Mouse (Mus musculus): ENCODE results near the gene BC004004. TPM values are rescaled to one million over a fixed set of nuclear protein-coding genes. Genes with fewer than 3 reads are reported as not detected.
"Not testable (repeated sequence)": the region's sequence is repeated elsewhere in the genome, so short reads cannot be mapped to it uniquely, and the experiment has no call there.

The BC004004 gene
- polyA plus RNA-seq, 1 experiment from 2014 or later: 125 TPM

GRCm38 (mm10) chr17:29251006-29251405 lies 17.6 kb upstream of the BC004004 start:
- 82% methylated on average over 14 of the region's 14 CpGs for WGBS
- Histone ChIP-seq H3K36me3 (peaks cover 47% of the 10 kb centered on the region), H3K4me1 (replicated peaks) (peaks cover 34% of the 10 kb centered on the region), H3K9ac (0 out of 2 replicates have a peak overlapping the region, but pooled peaks have one; percentile 22), H3K27ac (replicated peaks) (peak overlapping the region; percentile 79)
- not testable (repeated sequence) for H3K4me3 ChIP-seq; H3K4me2 ChIP-seq; H3K9me3 ChIP-seq; H3K27me3 ChIP-seq; ATAC-seq (ENCODE audit: low read depth)

- H3K36me3 ChIP-seq: peaks cover 51% of the 10 kb centered on the region
- H3K27ac ChIP-seq (replicated peaks): peak overlapping the region; percentile 79
- no peak for ATAC-seq (ENCODE audit: low read depth)
- 72% methylated on average over 15 of the region's 15 CpGs for WGBS
- H3K27me3 ChIP-seq: no peaks in the 10 kb centered on the region
- H3K4me2 ChIP-seq: no peak overlapping the region
- H3K9me3 ChIP-seq: no peaks in the 10 kb centered on the region
- peaks cover 32% of the 10 kb centered on the region for H3K4me1 ChIP-seq (replicated peaks)
- H3K9ac ChIP-seq: 0 out of 2 replicates have a peak overlapping the region, but pooled peaks have one; percentile 22
- no peak overlapping the region for H3K4me3 ChIP-seq
Observed at GRCm38 (mm10) chr17:29251608-29252390, 16.8 kb upstream of the BC004004 start.

GRCm38 (mm10) chr17:29253236-29253635 lies 15.4 kb upstream of the BC004004 start:
- Histone ChIP-seq H3K4me1 (replicated peaks) (peaks cover 33% of the 10 kb centered on the region), H3K27me3 (no peaks in the 10 kb centered on the region), H3K4me3 (no peak overlapping the region), H3K9me3 (no peaks in the 10 kb centered on the region), H3K27ac (replicated peaks) (no peak overlapping the region), H3K9ac (no peak overlapping the region), H3K4me2 (no peak overlapping the region), H3K36me3 (peaks cover 66% of the 10 kb centered on the region)
- no peak for ATAC-seq (ENCODE audit: low read depth)
- 92% methylated on average over 2 of the region's 2 CpGs for WGBS

GRCm38 (mm10) chr17:29253684-29254083 lies 14.9 kb upstream of the BC004004 start:
- H3K27me3 ChIP-seq: no peaks in the 10 kb centered on the region
- no peak for ATAC-seq (ENCODE audit: low read depth)
- H3K4me2 ChIP-seq: no peak overlapping the region
- H3K27ac ChIP-seq (replicated peaks): no peak overlapping the region
- peaks cover 70% of the 10 kb centered on the region for H3K36me3 ChIP-seq
- H3K4me3 ChIP-seq: no peak overlapping the region
- H3K4me1 ChIP-seq (replicated peaks): peaks cover 38% of the 10 kb centered on the region
- H3K9ac ChIP-seq: no peak overlapping the region
- WGBS: 63% methylated on average over 9 of the region's 9 CpGs
- H3K9me3 ChIP-seq: no peaks in the 10 kb centered on the region

GRCm38 (mm10) chr17:29254784-29255183 lies 13.8 kb upstream of the BC004004 start:
- 91% methylated on average over 6 of the region's 6 CpGs for WGBS
- not testable (repeated sequence) for H3K9ac ChIP-seq; H3K4me2 ChIP-seq; H3K27me3 ChIP-seq; H3K9me3 ChIP-seq; H3K27ac ChIP-seq (replicated peaks); H3K4me3 ChIP-seq; ATAC-seq (ENCODE audit: low read depth)
- Histone ChIP-seq H3K4me1 (replicated peaks) (peaks cover 48% of the 10 kb centered on the region), H3K36me3 (peaks cover 68% of the 10 kb centered on the region)

GRCm38 (mm10) chr17:29256507-29256906 lies 12.1 kb upstream of the BC004004 start:
- Histone ChIP-seq H3K27ac (replicated peaks) (no peak overlapping the region), H3K4me2 (no peak overlapping the region), H3K4me3 (no peak overlapping the region), H3K36me3 (peaks cover 65% of the 10 kb centered on the region), H3K4me1 (replicated peaks) (peaks cover 47% of the 10 kb centered on the region), H3K9ac (peak overlapping the region; percentile 47; the same call in 1 of the 2 replicates), H3K27me3 (no peaks in the 10 kb centered on the region), H3K9me3 (no peaks in the 10 kb centered on the region)
- whole genome bisulfite sequencing: 81% methylated on average over 6 of the region's 6 CpGs
- no peak for ATAC-seq (ENCODE audit: low read depth)

- Histone ChIP-seq H3K27ac (replicated peaks) (no peak overlapping the region), H3K9me3 (no peaks in the 10 kb centered on the region), H3K36me3 (peaks cover 62% of the 10 kb centered on the region), H3K27me3 (no peaks in the 10 kb centered on the region), H3K4me2 (no peak overlapping the region), H3K9ac (0 out of 2 replicates have a peak overlapping the region, but pooled peaks have one; percentile 47), H3K4me1 (replicated peaks) (peaks cover 47% of the 10 kb centered on the region), H3K4me3 (no peak overlapping the region)
- WGBS: 94% methylated on average over 10 of the region's 10 CpGs
- ATAC-seq (ENCODE audit: low read depth): no peak
Observed at GRCm38 (mm10) chr17:29257001-29257511, 11.5 kb upstream of the BC004004 start.

GRCm38 (mm10) chr17:29258025-29258558 lies 10.5 kb upstream of the BC004004 start:
- WGBS: 89% methylated on average over 10 of the region's 10 CpGs
- no peak overlapping the region for H3K9ac ChIP-seq
- no peak for ATAC-seq (ENCODE audit: low read depth)
- no peaks in the 10 kb centered on the region for H3K9me3 ChIP-seq
- no peak overlapping the region for H3K4me3 ChIP-seq
- H3K27ac ChIP-seq (replicated peaks): no peak overlapping the region
- H3K36me3 ChIP-seq: peaks cover 57% of the 10 kb centered on the region
- no peak overlapping the region for H3K4me2 ChIP-seq
- no peaks in the 10 kb centered on the region for H3K27me3 ChIP-seq
- H3K4me1 ChIP-seq (replicated peaks): peaks cover 51% of the 10 kb centered on the region

- no peak for ATAC-seq (ENCODE audit: low read depth)
- H3K9me3 ChIP-seq: no peaks in the 10 kb centered on the region
- H3K4me1 ChIP-seq (replicated peaks): peaks cover 50% of the 10 kb centered on the region
- H3K4me3 ChIP-seq: no peak overlapping the region
- no peak overlapping the region for H3K27ac ChIP-seq (replicated peaks)
- 98% methylated on average over 2 of the region's 2 CpGs for WGBS
- H3K27me3 ChIP-seq: no peaks in the 10 kb centered on the region
- 0 out of 2 replicates have a peak overlapping the region, but pooled peaks have one; percentile 23 for H3K9ac ChIP-seq
- peaks cover 57% of the 10 kb centered on the region for H3K36me3 ChIP-seq
- H3K4me2 ChIP-seq: no peak overlapping the region
Observed at GRCm38 (mm10) chr17:29258921-29259320, 9.7 kb upstream of the BC004004 start.

- 0% methylated on average over 3 of the region's 3 CpGs for WGBS
- Histone ChIP-seq H3K4me3 (no peak overlapping the region), H3K4me1 (replicated peaks) (peaks cover 53% of the 10 kb centered on the region), H3K9ac (0 out of 2 replicates have a peak overlapping the region, but pooled peaks have one; percentile 23), H3K9me3 (no peaks in the 10 kb centered on the region), H3K36me3 (peaks cover 52% of the 10 kb centered on the region), H3K4me2 (no peak overlapping the region), H3K27ac (replicated peaks) (no peak overlapping the region), H3K27me3 (no peaks in the 10 kb centered on the region)
- peak; percentile 16; the same call in 1 of the 2 replicates for ATAC-seq (ENCODE audit: low read depth)
Observed at GRCm38 (mm10) chr17:29259489-29259888, 9.1 kb upstream of the BC004004 start.

- H3K4me1 ChIP-seq (replicated peaks): peaks cover 53% of the 10 kb centered on the region
- H3K36me3 ChIP-seq: peaks cover 44% of the 10 kb centered on the region
- H3K4me3 ChIP-seq: no peak overlapping the region
- no peak overlapping the region for H3K9ac ChIP-seq
- H3K9me3 ChIP-seq: no peaks in the 10 kb centered on the region
- WGBS: 88% methylated on average over 15 of the region's 15 CpGs
- no peaks in the 10 kb centered on the region for H3K27me3 ChIP-seq
- ATAC-seq (ENCODE audit: low read depth): no peak
- no peak overlapping the region for H3K4me2 ChIP-seq
- no peak overlapping the region for H3K27ac ChIP-seq (replicated peaks)
Observed at GRCm38 (mm10) chr17:29260501-29260900, 8.1 kb upstream of the BC004004 start.

GRCm38 (mm10) chr17:29261603-29262258 lies 6.9 kb upstream of the BC004004 start:
- peaks cover 36% of the 10 kb centered on the region for H3K36me3 ChIP-seq
- H3K4me3 ChIP-seq: no peak overlapping the region
- H3K4me1 ChIP-seq (replicated peaks): peaks cover 49% of the 10 kb centered on the region
- H3K9me3 ChIP-seq: no peaks in the 10 kb centered on the region
- no peak overlapping the region for H3K9ac ChIP-seq
- no peak overlapping the region for H3K4me2 ChIP-seq
- WGBS: 92% methylated on average over 22 of the region's 22 CpGs
- ATAC-seq (ENCODE audit: low read depth): no peak
- H3K27ac ChIP-seq (replicated peaks): no peak overlapping the region
- H3K27me3 ChIP-seq: no peaks in the 10 kb centered on the region

All from neural tube, embryonic 13.5 days (tissue).